Mouse (Mus musculus) lung, postnatal 10 days (tissue): ENCODE measurements around the gene Fbxo2.
A peak's percentile ranks its signal among the peaks of the same experiment; 100 is the strongest.
"Not testable (repeated sequence)": the region's sequence is repeated elsewhere in the genome, so short reads cannot be mapped to it uniquely, and the experiment has no call there.

Source experiments
- DNase-seq: peaks from one replicate; pipeline ENCODE4 v3.0.0; 2021

Gene Fbxo2

GRCm38 (mm10) chr4:148147714-148148113, 12.7 kb upstream of the Fbxo2 start:
- DNase-seq: no peak

- DNase-seq: peak; percentile 43
Measured at GRCm38 (mm10) chr4:148149540-148149939, 10.9 kb upstream of the Fbxo2 start.

- no peak for DNase-seq
Measured at GRCm38 (mm10) chr4:148150242-148150641, 10.2 kb upstream of the Fbxo2 start.

GRCm38 (mm10) chr4:148150953-148151266, 9.5 kb upstream of the Fbxo2 start:
- DNase-seq: no peak

GRCm38 (mm10) chr4:148151267-148152168, 8.9 kb upstream of the Fbxo2 start, which contains the start of gene Fbxo6:
Gene Fbxo6 (minus strand): TSS chr4:148152140.
- peak; percentile 94 for DNase-seq

GRCm38 (mm10) chr4:148152547-148152946, 7.9 kb upstream of the Fbxo2 start:
- DNase-seq: no peak

- no peak for DNase-seq
Measured at GRCm38 (mm10) chr4:148154006-148154405, 6.4 kb upstream of the Fbxo2 start.

- peak; percentile 59 for DNase-seq
Measured at GRCm38 (mm10) chr4:148154982-148155381, 5.4 kb upstream of the Fbxo2 start.

GRCm38 (mm10) chr4:148158436-148159348, 1.7 kb upstream of the Fbxo2 start:
- DNase-seq: no peak

GRCm38 (mm10) chr4:148159544-148160435, 631 bp upstream of the Fbxo2 start:
- DNase-seq: peak; percentile 94

GRCm38 (mm10) chr4:148164002-148164439, 3.6 kb downstream of the Fbxo2 start:
- DNase-seq: peak; percentile 81

GRCm38 (mm10) chr4:148164461-148164860, 4.0 kb downstream of the Fbxo2 start:
- DNase-seq: no peak

GRCm38 (mm10) chr4:148165551-148165950, 5.1 kb downstream of the Fbxo2 start:
- DNase-seq: no peak

- DNase-seq: no peak
Measured at GRCm38 (mm10) chr4:148166431-148166830, 6.0 kb downstream of the Fbxo2 start.

GRCm38 (mm10) chr4:148166986-148167385, 6.6 kb downstream of the Fbxo2 start:
- peak; percentile 84 for DNase-seq

- DNase-seq: peak; percentile 68
Measured at GRCm38 (mm10) chr4:148168287-148168686, 7.9 kb downstream of the Fbxo2 start.

GRCm38 (mm10) chr4:148169586-148169985, 9.2 kb downstream of the Fbxo2 start:
- DNase-seq: no peak

- peak; percentile 54 for DNase-seq
Measured at GRCm38 (mm10) chr4:148170842-148171241, 10.4 kb downstream of the Fbxo2 start.

- no peak for DNase-seq
Measured at GRCm38 (mm10) chr4:148171261-148171660, 10.8 kb downstream of the Fbxo2 start.

GRCm38 (mm10) chr4:148173811-148174494, 13.5 kb downstream of the Fbxo2 start:
- no peak for DNase-seq

GRCm38 (mm10) chr4:148174495-148174862, 14.1 kb downstream of the Fbxo2 start:
- DNase-seq: no peak

GRCm38 (mm10) chr4:148176603-148177002, 16.2 kb downstream of the Fbxo2 start:
- not testable (repeated sequence) for DNase-seq
